Mouse (Mus musculus) intestine, embryonic 14.5 days (tissue): ENCODE results near the gene Ppp1r35. TPM values are rescaled to one million over a fixed set of nuclear protein-coding genes. Genes with fewer than 3 reads are reported as not detected.
A peak's percentile ranks its signal among the peaks of the same experiment; 100 is the strongest.

Experiments used
- ATAC-seq: fragments of 200-750 bp; cut with Nextera tagmentation; replicated peaks from 2 replicates; pipeline ENCODE4 v1.8.0; 2017; ENCODE audit warnings: low read depth, moderate number of reproducible peaks, moderate TSS enrichment, moderate library complexity; ENCODE audit not compliant: low FRiP score, low TSS enrichment
- DNase-seq: peaks from one replicate; pipeline ENCODE4 v3.0.0-alpha.2; 2018; ENCODE audit warnings: low spot score
- H3K27ac ChIP-seq: fragments of 300-500 bp; sonication (generic); 2 replicates; pipeline ENCODE4 v1.5.1; 2014; ENCODE audit warnings: low read depth, mild to moderate bottlenecking, control low read depth
- H3K27me3 ChIP-seq: fragments of 300-500 bp; sonication (generic); replicated peaks from 2 replicates; pipeline ENCODE4 v1.6.1; 2014; ENCODE audit warnings: low read length, control low read depth; ENCODE audit not compliant: control insufficient read depth, insufficient read depth
- H3K36me3 ChIP-seq: fragments of 300-500 bp; sonication (generic); 2 replicates; pipeline ENCODE4 v1.6.1; 2014; ENCODE audit warnings: low read length, control low read depth; ENCODE audit not compliant: control insufficient read depth, insufficient read depth
- H3K4me1 ChIP-seq: fragments of 300-500 bp; sonication (generic); replicated peaks from 2 replicates; pipeline ENCODE4 v1.6.1; 2014; ENCODE audit warnings: low read length, control low read depth, mixed read lengths; ENCODE audit not compliant: control insufficient read depth, insufficient read depth
- H3K4me2 ChIP-seq: fragments of 300-500 bp; sonication (generic); 2 replicates; pipeline ENCODE4 v1.6.1; 2014; ENCODE audit warnings: low read length
- H3K4me3 ChIP-seq: fragments of 300-500 bp; sonication (generic); 2 replicates; pipeline ENCODE4 v1.5.1; 2014; ENCODE audit warnings: low read depth, low read length, control low read depth, mixed read lengths
- H3K9ac ChIP-seq: fragments of 300-500 bp; sonication (generic); 2 replicates; pipeline ENCODE4 v1.6.1; 2014; ENCODE audit warnings: mild to moderate bottlenecking, low read length
- H3K9me3 ChIP-seq: fragments of 300-500 bp; sonication (generic); 2 replicates; pipeline ENCODE4 v1.6.1; 2016; ENCODE audit warnings: low read length, control low read depth; ENCODE audit not compliant: control insufficient read depth
- WGBS: fragments of 180-500 bp; shearing (Covaris S2); extraction: QIAGEN DNeasy Blood & Tissue Kit; methylation state at CpG from one replicate; pipeline ENCODE4 v1.1.7; 2014; 5-methylcytosine and 5-hydroxymethylcytosine counted together
- polyA plus RNA-seq: library from polyadenylated mRNA; unstranded; fragments of >200 nt; fragmentation: Nextera tagmentation; extraction: Ambion mirVana; gene quantifications from 2 replicates; pipeline ENCODE4 v1.2.1, GENCODE M21; 2014

Gene Ppp1r35
- polyA plus RNA-seq, 1 experiment from 2014 or later, result 35.4 TPM

DNA sequence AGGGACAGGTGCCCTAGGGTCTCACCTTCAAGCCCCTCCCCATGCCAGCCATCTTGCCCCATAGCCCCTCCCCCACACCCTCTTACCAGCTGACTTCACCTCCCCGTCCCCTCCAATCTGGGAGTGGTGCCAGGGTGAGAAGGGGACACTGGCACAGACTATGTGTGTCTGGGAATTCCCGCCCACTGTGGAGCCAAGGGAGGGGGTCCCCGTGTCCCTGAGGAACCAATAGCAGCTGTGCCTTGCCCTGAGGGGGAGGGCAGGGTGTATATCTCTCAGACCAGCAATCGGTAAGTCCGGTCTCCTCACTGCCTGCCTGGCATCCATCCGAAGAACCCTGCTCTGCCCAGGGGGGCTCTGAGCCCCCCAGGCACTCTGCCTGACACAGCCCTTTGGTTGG lies 20.8 kb upstream of the Ppp1r35 start:
- ATAC-seq, result no peak
- H3K27me3 ChIP-seq, result no peaks in the 10 kb centered on the region

DNA sequence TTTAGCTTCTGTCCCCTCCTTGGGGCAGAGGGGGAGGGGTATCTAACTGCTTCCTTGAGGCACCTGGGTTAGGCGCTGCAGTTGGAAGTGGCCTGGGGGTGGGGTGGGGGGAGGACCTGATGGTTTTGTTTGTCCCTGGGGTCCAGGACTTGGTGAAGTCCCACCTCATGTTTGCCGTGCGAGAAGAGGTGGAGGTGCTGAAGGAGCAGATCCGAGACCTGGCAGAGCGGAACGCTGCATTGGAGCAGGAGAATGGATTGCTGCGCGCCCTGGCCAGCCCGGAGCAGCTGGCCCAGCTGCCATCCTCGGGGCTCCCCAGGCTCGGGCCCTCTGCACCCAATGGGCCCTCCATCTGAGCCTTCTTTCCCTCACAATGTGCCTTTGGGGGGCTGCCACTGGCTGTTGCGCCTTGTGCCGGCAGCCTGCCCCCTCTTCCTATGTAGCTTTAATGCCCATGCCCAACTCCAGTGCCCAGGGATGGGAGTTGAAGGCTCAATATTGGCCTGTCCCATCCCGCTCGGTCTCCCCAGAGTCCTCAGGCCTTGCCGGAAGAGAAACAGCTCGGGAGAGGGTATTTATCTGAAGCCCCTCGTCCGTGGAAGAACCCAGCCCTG lies 19.6 kb upstream of the Ppp1r35 start:
- ATAC-seq (no peak), DNase-seq (no peak)
- no peak overlapping the region for H3K27ac ChIP-seq
- H3K9ac ChIP-seq, result no peak overlapping the region
- no peak overlapping the region for H3K4me2 ChIP-seq
- H3K4me1 ChIP-seq, result no peaks in the 10 kb centered on the region
- no peak overlapping the region for H3K4me3 ChIP-seq
- H3K27me3 ChIP-seq, result no peaks in the 10 kb centered on the region
- H3K9me3 ChIP-seq, result no peaks in the 10 kb centered on the region
- WGBS, result 90% methylated on average over 19 of the region's 19 CpGs
- peaks cover 38% of the 10 kb centered on the region for H3K36me3 ChIP-seq

More for the DNA sequence above, 20.8 kb upstream of the Ppp1r35 start:
- Histone ChIP-seq H3K9ac (no peak overlapping the region), H3K27ac (no peak overlapping the region), H3K9me3 (no peaks in the 10 kb centered on the region), H3K36me3 (peaks cover 48% of the 10 kb centered on the region), H3K4me1 (no peaks in the 10 kb centered on the region), H3K4me3 (no peak overlapping the region), H3K4me2 (no peak overlapping the region)
- no peak for DNase-seq
- 85% methylated on average over 6 of the region's 6 CpGs for WGBS

DNA sequence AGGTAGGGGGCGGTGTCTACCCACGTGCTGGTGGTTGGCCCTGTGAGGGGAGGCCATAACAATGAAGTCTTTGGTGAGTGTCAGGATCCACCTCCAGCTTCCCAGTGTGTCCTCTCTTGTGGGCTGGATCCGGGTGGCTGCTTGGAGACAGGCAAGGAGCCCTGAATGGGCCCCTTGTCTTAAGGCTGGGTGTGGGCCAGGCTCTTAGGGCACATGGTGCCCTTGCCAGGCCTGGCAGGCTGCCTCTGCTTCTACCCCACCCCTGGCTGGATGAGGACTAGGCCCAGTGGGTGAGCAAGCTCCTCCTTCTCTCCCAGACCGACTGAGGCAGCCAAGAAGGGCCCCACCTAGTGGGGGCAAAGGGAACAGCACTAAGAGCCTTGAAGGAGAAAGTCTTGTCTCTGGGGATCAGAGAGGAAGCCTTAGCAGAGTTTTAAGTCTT lies 18.7 kb upstream of the Ppp1r35 start:
- 34% methylated on average over 4 of the region's 4 CpGs for WGBS
- Histone ChIP-seq H3K4me1 (no peaks in the 10 kb centered on the region), H3K9me3 (no peaks in the 10 kb centered on the region), H3K4me3 (no peak overlapping the region), H3K4me2 (no peak overlapping the region), H3K27ac (no peak overlapping the region), H3K9ac (no peak overlapping the region), H3K36me3 (peaks cover 32% of the 10 kb centered on the region), H3K27me3 (no peaks in the 10 kb centered on the region)
- DNase-seq, result peak; percentile 85
- ATAC-seq, result peak; percentile 71

DNA sequence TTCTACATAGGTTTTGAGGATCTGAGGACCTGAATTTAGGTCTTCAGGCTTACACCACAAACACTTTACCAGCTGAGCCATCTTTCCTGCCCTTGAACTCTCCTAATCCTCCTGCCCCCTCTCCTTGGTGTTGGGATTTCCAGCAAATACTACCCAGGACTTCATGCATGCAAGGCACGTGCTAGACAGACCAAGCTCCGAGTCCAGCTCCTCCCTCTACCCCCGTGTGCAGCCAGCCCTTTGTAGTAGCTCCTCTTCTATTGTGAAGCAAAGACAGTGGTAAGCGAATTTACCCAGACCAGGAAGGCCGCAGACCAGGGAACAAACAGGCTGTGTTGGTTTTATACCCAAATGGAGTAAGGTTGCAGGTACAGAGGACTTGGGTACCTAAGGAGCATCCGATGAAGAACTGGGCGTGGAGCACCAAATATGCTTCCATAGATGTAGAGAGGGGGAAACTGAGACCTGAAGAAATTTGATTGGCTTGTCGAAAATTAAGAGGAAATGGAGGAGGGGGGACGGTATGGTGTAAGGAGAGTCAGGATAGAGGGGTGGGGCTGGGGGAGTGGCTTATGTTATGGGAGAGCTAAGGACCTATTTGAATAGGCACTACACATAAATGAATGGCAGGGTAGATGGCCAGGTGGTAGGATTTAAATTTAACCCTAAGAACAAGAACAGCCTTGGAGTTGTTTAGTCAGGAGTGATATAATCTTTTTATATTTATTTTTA lies 13.9 kb upstream of the Ppp1r35 start:
- Histone ChIP-seq H3K27me3 (no peaks in the 10 kb centered on the region), H3K9ac (no peak overlapping the region), H3K36me3 (no peaks in the 10 kb centered on the region), H3K4me1 (no peaks in the 10 kb centered on the region), H3K27ac (no peak overlapping the region), H3K4me3 (no peak overlapping the region), H3K4me2 (no peak overlapping the region), H3K9me3 (no peaks in the 10 kb centered on the region)
- 60% methylated on average over 9 of the region's 9 CpGs for WGBS
- DNase-seq (no peak), ATAC-seq (no peak)

DNA sequence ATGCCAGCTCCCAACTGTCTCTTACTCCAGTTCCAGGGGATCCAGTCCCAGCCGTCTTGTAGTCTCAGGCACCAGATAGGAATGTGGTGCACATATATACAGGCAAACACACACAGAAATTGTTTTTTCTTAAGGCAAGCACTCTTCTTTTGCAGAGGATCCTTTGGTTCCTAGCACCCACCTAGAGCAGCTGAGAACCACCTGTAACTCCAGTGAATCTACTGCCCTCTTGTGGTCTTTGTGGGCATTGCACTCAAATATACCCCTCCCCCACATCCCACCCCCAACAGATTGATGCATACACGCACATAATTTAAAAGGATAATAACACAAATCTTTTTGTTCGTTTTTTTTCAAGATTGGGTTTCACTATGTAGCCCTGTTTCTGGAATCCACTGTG lies 12.4 kb upstream of the Ppp1r35 start:
- DNase-seq (no peak), ATAC-seq (no peak)
- no peaks in the 10 kb centered on the region for H3K36me3 ChIP-seq
- H3K9me3 ChIP-seq, result no peaks in the 10 kb centered on the region
- H3K27me3 ChIP-seq, result no peaks in the 10 kb centered on the region
- H3K9ac ChIP-seq, result no peak overlapping the region
- H3K4me2 ChIP-seq, result no peak overlapping the region
- whole genome bisulfite sequencing, result 60% methylated on average over 3 of the region's 3 CpGs
- H3K27ac ChIP-seq, result no peak overlapping the region
- no peak overlapping the region for H3K4me3 ChIP-seq
- no peaks in the 10 kb centered on the region for H3K4me1 ChIP-seq

DNA sequence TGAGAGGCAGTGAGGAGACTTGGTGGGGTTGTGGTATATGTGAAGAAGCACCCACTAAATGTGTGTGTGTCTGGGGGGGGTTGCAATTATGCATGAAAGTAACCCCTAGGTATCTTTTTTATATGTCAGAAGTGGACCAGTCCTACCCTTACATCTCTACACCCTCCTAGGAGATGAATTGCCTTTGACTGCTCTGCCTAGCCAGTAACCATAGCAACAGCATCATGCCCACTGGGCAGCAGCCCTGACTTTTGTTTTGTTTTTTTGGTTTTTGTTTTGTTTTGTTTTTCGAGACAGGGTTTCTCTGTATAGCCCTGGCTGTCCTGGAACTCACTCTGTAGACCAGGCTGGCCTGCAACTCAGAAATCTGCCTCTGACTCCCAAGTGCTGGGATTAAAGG lies 10.2 kb upstream of the Ppp1r35 start:
- no peaks in the 10 kb centered on the region for H3K36me3 ChIP-seq
- H3K9ac ChIP-seq, result no peak overlapping the region
- DNase-seq, result no peak
- no peaks in the 10 kb centered on the region for H3K9me3 ChIP-seq
- no peak overlapping the region for H3K4me3 ChIP-seq
- H3K4me2 ChIP-seq, result no peak overlapping the region
- ATAC-seq, result no peak
- WGBS, result 67% methylated on average over 1 of the region's 1 CpGs
- no peak overlapping the region for H3K27ac ChIP-seq
- no peaks in the 10 kb centered on the region for H3K27me3 ChIP-seq
- no peaks in the 10 kb centered on the region for H3K4me1 ChIP-seq

DNA sequence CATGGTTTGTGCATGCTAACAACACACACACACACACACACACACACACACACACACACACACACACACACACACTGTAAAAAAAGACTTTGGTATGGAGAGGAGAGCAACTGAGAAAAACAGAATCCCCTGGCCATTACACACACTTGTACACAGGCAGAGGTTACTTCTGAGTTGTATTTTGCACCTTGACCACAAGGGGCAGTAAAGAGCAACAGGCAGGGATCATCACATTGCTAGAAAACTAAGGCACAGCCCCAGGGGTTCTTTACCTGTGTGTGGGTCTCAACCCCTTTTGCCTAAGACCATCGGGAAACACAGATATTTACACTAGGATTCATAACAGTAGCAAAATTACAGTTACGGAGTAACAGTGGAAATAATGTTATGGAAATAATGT lies 7.9 kb upstream of the Ppp1r35 start:
- Histone ChIP-seq H3K27ac (no peak overlapping the region), H3K4me3 (no peak overlapping the region), H3K9ac (no peak overlapping the region), H3K4me2 (no peak overlapping the region), H3K9me3 (no peaks in the 10 kb centered on the region), H3K4me1 (no peaks in the 10 kb centered on the region), H3K36me3 (no peaks in the 10 kb centered on the region), H3K27me3 (no peaks in the 10 kb centered on the region)
- ATAC-seq (0 out of 2 replicates have a peak, but pooled peaks have one; percentile 55), DNase-seq (peak; percentile 75)
- WGBS, result 43% methylated on average over 2 of the region's 2 CpGs

DNA sequence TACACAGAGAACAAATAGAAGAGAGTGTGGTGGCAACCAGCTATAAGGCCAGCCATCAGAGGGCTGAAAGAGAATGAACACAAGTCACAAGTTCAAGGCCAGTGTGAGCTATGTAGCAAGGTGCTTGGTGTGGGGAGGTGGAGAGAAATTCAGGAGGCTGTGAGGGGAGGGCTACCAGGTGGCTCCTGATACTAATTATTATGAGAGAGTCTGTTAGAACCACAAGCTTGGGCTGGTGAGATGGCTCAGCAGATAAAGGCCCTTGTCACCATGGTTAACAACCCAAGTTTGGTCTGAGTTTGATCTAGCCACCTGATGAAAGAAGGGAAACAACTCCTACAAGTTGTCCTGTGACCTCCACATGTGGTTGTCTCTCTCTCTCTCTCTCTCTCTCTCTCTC lies 5.9 kb upstream of the Ppp1r35 start:
- H3K9ac ChIP-seq, result no peak overlapping the region
- H3K9me3 ChIP-seq, result no peaks in the 10 kb centered on the region
- DNase-seq (no peak), ATAC-seq (no peak)
- no peak overlapping the region for H3K27ac ChIP-seq
- no peak overlapping the region for H3K4me3 ChIP-seq
- H3K27me3 ChIP-seq, result no peaks in the 10 kb centered on the region
- no peaks in the 10 kb centered on the region for H3K36me3 ChIP-seq
- no peak overlapping the region for H3K4me2 ChIP-seq
- peaks cover 3% of the 10 kb centered on the region; the same call in 1 of the 2 replicates for H3K4me1 ChIP-seq
